Mouse (Mus musculus): ENCODE data around the gene Bmpr1a. TPM values are rescaled to one million over a fixed set of nuclear protein-coding genes. Genes with fewer than 3 reads are reported as not detected.

The Bmpr1a gene
- total RNA-seq (2021) = 10 to 100 TPM; 34.7 to 37.3 TPM

DNA sequence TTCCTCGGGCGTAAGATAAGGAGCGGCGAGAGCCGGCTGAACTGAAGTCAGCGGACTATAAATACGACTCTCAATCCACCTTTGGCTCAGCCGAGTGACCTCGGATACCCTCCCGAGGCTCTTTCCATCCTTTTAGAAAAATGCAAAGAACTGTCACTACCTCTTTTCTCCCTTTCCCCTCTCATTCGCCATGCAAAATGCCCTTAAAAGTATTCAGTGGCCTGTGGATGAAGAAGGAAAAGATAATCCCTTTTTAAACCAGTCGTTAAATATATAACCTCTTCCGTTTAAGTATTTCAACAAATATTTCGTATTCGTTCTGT lies at the start of gene Bmpr1a:
Gene Bmpr1a (minus strand): TSS at position 17 of the 323 bp plus-strand sequence.
- intact Hi-C loops (cut with DNase I) = loop anchor here (5.0 kb wide), 2 partner anchors 36 to 44 kb away; no protein-coding TSS in a partner anchor
- no peak for DNase-seq (ENCODE audit: extremely low spot score in 1 of 2, low spot score in 2 of 2)

DNA sequence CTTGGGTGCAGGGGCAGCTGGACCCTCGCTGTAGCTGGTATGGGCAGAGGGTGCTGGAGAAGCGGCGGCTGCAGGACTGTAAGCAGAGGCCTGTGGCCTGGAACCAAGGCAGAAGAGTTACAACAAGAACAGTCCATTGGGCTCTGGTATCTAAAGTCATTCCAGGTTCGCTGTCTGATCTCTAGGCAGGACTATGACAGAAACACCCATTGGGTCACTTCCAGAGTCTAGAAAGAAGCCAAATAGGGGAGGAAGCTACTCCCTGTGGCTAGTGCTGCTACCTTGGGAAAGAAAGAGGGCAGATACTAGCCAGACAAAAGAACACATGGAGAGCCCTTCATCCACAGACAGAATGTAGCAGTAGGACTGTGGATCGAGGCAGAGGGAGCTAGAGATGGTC lies 49.1 kb upstream of the Bmpr1a start:
- intact Hi-C loops (cut with DNase I) = no loop called here
- DNase-seq (ENCODE audit: extremely low spot score in 1 of 2, low spot score in 2 of 2) = no peak

DNA sequence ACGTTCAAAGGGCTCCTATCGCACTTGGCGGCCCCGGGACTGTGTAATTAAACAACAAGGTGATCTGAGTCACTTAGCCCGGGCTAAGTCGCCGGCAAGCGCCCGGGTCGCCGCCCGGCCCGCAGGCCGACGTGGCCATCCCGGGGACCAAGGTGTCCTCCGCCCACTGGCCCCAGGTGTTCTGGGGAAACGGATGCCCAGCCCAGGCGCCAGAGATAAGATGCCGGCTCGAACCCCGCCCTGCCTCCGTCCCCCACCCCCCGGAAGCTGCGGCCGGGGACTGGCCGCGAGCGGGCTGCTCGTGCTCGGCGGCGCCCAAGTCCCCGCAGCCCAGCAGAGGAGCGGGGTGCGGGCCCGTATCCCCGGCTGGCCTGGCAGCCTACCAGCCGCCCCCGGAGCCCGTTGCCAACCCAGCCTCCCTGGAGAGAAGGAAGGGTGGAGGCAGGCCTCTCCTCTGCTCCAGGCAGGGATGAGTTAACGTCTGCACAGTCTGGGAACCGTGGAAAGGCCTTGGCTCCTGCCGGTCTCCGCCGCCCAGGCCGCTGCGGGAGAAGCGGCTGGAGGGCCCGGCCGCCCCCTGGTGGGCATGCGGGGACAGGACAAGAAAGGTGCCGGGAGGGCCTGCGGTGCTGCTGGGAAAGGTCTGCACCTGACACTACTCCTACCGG lies 46.0 kb upstream of the Bmpr1a start:
- peak; percentile 75 to 88 for DNase-seq (ENCODE audit: extremely low spot score in 1 of 2, low spot score in 2 of 2)
- intact Hi-C loops (cut with DNase I) = loop anchor here (2.0 to 5.0 kb wide), 2 partner anchors 47 to 88 kb away; partner anchors contain the start of gene Bmpr1a

DNA sequence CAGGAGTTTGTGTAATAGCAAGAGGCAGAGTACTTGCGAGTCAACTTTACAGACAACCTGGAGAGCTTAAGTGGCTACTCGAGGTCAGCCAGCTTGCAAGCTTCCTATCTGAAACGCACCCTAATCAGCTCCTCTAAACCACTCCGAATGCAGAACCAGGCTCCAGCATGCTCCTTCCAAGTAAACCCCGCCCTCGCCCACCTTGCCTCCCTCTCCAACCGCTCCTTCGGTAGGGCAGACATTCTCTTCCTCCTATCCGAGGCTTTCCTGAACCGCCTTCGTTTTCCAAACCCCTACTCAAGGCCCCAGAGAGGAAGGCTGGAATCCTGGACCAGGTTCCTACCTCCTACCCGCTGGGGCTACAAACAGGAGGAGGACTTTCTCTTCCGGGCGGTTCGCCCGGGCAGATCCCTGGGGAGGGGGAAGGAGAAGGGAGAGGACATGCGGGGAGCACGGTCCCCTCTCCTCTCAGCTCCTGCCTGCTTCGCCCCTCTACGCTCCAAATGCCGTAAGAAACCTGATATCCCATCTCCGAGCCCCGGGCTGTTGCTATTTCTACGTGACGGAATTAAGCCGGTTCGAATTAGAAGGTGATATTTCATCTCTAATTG lies 45.4 kb upstream of the Bmpr1a start:
- DNase-seq (ENCODE audit: extremely low spot score in 1 of 2, low spot score in 2 of 2) = peak; percentile 26 to 67
- intact Hi-C loops (cut with DNase I) = loop anchor here (2.0 to 5.0 kb wide), 2 partner anchors 46 to 88 kb away; partner anchors contain the start of gene Bmpr1a

DNA sequence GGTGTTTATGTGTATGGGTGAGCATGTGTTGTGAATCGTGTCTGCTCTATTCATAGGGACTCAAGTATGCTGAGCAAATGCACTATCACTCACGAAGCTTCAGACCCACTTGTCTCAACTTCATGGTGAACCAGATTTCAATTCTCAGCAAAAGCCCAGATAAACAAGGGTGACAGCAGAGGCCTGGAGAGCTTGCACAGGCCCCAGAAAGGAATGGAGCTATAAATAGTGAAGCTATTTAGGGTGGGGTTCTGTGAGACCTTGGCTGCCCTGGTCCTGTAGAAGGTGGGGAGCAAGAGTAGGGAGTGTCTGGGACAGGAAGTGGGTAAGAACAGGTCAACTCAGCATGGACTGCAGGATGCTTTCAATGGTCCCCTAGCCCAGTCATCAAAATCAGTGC lies 41.4 kb upstream of the Bmpr1a start:
- no peak for DNase-seq (ENCODE audit: extremely low spot score in 1 of 2, low spot score in 2 of 2)
- intact Hi-C loops (cut with DNase I) = no loop called here

DNA sequence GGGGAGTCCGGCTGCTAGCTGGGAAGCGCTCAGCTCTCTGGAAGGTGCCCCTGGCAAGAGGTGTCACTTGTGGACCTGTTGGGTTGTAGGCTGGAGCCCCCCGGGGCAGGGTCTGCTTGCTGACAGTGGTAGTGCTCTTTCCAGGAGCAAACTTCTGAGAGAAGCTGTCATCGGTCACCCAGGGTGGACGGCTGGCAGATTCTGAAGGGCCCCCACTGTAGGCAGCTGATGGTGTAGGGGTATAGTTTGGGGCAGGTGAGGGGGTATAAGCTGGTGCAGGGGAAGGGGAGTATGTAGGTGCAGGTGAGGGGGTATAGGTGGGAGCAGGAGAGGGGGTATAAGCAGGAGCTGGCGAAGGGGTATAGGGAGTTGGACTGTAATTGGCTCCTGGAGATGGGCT lies 40.9 kb upstream of the Bmpr1a start:
- intact Hi-C loops (cut with DNase I) = no loop called here
- no peak for DNase-seq (ENCODE audit: extremely low spot score in 1 of 2, low spot score in 2 of 2)

DNA sequence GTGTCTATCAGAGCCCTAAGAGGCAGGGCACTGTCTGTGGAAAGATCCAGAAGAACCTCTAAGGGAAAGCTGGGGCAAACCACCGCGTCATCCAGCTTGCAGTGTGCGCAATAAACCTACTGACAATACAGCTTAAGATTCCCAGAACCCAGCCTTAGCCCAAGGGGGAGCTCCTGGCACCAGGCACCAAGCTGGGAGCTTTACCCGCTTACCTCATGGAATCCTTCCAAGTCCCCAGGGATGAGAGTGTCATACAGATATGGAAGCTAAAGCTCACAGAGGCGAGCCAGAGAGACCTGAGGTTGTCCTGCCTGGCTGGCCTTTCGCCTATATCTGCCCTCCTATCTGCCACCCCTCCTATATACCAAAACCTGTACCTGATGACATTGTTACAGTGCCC lies 40.5 kb upstream of the Bmpr1a start:
- DNase-seq (ENCODE audit: extremely low spot score in 1 of 2, low spot score in 2 of 2) = no peak
- intact Hi-C loops (cut with DNase I) = no loop called here

DNA sequence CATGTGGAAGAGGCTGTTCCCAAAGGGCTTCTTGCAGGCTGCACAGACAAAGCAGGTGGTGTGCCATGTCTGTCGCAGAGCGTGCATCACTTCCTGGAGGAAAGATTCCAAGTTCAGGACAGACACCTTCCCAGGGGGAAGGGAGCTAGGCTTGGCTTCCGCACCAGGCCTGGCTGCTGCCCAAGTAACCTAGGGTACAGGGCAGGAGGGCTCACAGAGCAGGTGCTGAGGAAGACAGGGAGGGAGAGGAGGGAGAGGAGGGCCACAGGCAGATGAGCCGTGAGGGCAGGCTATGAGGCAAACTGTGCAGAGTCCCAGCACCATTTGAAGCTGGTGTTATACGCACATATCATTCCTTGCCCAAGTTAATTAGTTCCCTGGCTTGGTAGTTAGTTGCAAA lies 38.8 kb upstream of the Bmpr1a start:
- DNase-seq (ENCODE audit: extremely low spot score in 1 of 2, low spot score in 2 of 2) = no peak
- intact Hi-C loops (cut with DNase I) = no loop called here

DNA sequence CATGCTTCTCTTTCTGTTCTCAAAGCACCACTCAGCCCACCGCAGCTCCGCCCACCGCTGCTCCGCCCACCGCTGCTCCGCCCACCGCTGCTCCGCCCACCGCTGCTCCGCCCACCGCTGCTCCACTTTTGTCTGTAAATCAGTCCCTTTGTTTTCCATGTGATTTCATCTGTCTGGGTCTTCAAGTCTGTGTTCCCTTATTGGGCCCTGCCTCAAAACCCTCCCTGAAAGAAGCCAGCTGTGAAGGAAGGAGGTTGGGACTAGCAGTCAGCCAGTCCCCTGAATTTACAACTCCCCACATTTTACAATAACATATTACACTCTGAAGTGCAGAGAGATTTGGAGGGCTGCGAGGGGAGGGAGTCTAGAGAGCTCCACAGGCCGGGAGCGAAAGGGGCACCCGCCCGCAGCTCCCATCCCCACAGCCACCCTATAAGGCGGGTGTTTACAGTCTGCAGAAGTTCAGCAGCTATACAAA lies 37.6 kb upstream of the Bmpr1a start:
- DNase-seq (ENCODE audit: extremely low spot score in 1 of 2, low spot score in 2 of 2) = peak in 1 of 2 experiments; percentile 40
- intact Hi-C loops (cut with DNase I) = no loop called here

DNA sequence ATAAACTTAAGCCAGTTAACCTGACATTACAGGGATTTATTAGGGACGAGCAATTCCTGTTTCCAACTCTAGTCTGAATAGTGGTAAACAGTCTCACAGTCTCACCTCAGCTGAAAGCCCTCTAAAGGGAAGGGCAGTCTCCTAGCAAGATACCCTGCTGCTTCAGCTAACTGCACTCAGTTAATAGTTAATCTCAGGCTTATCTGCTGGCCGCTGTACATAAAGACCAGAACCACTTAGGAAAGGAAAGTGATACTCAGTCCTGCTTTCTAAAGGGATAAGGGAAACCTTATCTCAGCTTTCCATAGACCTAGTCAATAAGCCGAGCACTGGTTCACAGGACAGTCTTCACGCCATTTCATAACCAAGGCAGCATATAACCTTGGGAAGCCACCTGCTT lies 32.7 kb upstream of the Bmpr1a start:
- intact Hi-C loops (cut with DNase I) = no loop called here
- DNase-seq (ENCODE audit: extremely low spot score in 1 of 2, low spot score in 2 of 2) = no peak

DNA sequence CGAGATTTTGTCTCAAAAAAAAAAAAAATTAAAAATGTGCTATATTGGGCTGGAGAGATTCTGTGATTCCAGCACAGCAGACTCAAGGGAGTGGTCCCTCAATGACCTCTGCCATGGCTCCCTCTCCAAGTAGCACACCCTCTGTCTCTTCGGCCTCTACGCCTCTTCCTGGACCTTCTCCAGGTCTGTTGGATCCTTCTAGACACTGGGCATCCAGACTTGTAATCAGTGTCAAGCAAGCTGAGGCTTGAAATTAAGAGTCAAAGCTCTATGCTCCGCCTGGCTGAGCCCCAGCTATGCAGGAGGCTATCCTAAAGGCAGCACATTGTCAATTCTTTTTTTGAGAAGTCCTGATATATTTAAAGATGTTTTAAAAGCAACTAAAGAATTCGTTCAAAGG lies 30.4 kb upstream of the Bmpr1a start:
- no peak for DNase-seq (ENCODE audit: extremely low spot score in 1 of 2, low spot score in 2 of 2)
- intact Hi-C loops (cut with DNase I) = no loop called here

DNA sequence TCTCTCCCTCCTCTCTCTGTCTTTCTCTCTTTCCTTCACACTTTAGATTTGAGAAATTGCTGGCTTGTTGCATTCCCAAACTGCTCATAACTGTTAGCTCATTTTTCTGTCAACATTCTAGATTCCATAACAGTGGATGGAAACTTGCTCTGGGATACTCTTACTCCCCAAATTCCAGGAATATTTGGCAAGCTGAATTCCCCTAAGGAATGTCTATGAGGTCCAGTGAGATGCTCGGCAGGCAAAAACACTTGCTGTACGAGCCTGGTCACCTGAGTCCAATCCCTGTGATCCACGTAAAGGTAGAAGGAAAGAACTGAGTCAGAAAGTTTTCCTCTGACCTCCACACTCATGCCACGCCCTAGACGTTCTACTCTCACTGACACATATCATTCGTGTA lies 29.4 kb upstream of the Bmpr1a start:
- no peak for DNase-seq (ENCODE audit: extremely low spot score in 1 of 2, low spot score in 2 of 2)
- intact Hi-C loops (cut with DNase I) = no loop called here

DNA sequence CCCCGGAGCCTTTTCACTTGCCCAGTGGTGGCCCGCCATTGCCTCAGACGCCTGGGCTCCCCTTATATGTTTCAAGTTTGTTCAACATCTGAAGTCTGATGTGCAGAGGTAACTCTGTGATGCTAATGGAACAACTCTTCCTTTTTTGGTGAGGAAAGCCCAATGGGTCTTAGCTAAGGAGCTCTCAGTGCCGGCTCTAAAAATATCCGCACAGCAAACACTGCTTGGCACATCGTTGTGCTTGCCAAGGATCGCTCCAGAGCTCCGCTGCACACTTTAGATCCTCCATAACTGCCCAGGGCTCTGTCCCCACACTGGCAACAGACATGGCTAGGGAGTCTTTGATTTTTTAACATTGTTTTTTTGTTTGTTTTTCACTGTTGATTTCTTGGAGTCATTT lies 25.7 kb upstream of the Bmpr1a start:
- DNase-seq (ENCODE audit: extremely low spot score in 1 of 2, low spot score in 2 of 2) = no peak
- intact Hi-C loops (cut with DNase I) = no loop called here

DNA sequence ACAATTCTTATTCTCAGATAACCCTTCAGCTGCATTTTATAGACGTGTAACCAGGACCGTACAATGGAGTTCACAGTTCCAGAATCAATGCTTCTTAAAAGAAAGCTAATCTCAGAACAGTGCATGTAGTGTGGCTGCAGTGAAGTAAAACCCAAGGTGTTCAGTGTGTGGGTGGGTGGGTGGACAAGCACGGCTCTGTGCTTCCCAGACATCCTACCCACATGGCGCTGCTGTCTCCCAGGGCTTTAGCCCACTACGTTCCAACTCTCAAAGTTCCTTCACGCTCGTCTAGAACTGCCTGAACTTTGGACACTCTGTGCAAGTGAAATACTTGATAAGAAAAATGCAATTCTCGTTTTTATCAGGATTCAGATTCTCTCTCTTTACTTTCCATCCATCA lies 19.6 kb upstream of the Bmpr1a start, which contains the start of gene 9230112D13Rik:
Gene 9230112D13Rik (minus strand): TSS at position 101 of the 400 bp plus-strand sequence.
- intact Hi-C loops (cut with DNase I) = no loop called here
- DNase-seq (ENCODE audit: extremely low spot score in 1 of 2, low spot score in 2 of 2) = no peak

DNA sequence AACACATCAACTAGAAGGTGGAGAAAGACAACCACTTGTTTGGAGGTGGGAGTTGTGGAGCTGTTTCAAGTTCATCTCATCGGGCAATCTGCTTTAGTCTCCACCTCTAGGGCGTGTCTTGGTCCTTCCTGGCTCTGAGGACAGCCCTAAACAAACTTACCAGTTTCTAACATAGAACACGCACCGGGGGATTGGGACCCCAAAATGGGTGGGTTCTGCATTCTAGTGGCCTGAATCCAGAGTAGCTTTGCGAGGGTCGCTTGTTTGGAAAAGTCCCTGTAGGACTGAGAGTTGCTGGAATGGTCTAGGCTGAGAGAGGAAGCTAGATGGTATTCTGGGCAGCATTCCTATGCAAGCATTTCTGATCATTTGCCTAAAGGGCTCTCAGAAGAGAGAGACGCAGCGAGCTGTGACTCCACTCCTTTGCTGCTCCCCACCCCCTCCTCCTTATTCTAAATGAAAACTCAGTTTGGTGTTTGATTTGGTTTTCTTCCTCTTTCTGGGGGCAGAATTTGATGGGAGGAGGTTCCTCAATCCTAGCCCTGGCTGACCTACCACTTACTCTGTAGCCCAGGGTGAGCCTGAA lies 14.9 kb upstream of the Bmpr1a start:
- DNase-seq (ENCODE audit: extremely low spot score in 1 of 2, low spot score in 2 of 2) = no peak
- intact Hi-C loops (cut with DNase I) = no loop called here

DNA sequence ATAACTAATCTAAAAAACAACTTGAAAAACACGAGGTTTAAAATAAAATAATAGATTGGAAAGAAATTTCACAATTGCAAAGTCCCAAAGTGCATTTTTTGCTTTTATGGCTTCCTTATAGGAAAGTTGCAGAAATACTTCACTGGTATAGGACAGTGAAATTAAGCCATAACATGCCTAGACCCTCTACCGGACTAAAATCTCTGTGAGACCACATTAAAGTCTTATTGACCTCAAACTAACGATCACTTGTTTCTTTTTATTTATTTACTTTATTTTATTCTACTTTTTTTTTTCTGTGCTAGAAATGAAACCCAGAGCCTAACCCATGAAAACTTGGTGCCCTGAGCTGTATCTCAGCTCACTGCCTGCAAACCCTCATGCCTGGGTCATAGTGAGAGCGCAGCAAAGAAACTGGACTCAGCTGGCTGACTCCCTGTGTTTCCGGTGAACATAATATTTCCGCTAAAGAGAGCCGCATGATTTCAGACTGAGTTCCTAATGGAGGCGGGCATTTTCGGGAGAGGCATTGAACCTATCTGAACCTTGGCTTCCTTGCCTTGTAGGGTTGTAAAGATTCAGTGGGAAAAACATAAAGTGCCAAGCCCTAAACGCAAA lies 13.9 kb upstream of the Bmpr1a start:
- no peak for DNase-seq (ENCODE audit: extremely low spot score in 1 of 2, low spot score in 2 of 2)
- intact Hi-C loops (cut with DNase I) = no loop called here

DNA sequence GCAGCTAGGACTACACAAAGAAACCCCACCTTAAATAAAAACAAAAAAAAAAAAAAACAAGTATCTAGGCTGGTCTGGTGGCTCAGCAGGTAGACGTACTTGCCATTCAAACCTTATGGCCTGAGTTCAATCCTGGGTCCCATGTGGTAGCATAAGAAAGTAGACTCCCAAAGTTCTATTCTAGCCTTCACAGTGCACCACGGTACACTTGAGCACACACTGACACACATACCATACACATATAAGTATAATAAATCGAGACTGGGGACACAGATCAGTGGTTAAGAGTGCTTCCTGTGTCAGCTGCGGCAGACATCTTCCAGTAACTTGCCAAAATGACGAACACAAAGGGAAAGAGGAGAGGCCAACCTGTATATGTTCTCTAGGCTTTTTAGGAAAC lies 12.7 kb upstream of the Bmpr1a start:
- intact Hi-C loops (cut with DNase I) = no loop called here
- DNase-seq (ENCODE audit: extremely low spot score in 1 of 2, low spot score in 2 of 2) = no peak

DNA sequence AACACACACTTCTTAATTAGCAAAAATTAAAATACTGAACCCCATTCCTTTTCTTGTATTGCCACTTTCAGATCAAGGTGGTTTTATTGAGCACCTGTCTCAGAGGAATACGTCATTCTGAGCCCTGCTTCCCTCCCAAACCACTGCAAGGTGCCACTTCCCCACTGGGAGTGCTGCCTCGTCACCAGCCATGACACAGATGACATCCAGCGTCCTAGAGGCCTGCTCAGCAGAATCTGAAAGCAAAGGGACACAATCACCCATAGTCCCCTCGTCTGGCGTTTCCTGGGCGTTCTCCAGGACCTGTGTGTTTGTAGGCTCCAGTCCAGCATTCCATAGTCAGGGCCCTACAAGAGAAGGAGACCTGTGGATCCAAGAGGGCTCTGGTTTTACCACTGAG lies 11.0 kb upstream of the Bmpr1a start:
- DNase-seq (ENCODE audit: extremely low spot score in 1 of 2, low spot score in 2 of 2) = peak in 1 of 2 experiments; percentile 36
- intact Hi-C loops (cut with DNase I) = no loop called here

DNA sequence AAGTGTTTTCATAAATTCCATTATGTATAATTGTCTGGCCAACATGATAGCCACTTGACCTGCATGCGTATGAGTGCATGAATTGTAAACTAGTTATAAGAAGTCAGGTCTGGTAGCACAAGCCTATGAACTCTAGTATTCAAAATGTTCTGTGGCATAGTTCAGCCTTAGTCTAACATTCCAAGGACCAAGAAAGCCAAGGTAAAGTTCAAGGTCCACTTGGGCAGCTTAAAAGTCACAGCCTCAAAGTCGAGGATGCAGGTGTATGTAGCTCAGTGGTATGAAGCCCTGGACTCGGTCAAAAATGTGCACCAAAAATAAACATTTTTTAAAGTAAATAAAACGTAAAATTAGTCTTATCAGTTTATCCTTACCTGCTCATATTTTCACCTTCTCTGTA lies 9.5 kb upstream of the Bmpr1a start:
- intact Hi-C loops (cut with DNase I) = no loop called here

DNA sequence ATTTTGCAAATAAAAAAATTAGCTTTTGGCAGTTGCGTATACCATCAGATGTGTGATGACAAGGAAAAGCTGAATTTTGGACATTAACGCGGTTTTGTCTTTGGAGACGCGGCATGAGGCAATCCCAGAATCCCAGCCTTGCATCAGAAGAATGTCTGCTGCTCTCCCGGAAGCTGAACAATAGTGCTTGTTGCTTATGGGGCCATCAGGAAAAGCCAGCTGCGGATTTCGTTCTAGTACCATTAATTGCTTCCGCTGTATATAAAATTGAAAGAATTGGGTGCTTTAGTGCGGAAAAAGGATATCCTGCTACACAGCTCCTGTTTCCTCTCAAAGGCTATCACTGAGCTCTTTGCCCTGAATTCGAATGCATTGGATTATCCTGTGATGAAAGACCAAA lies 8.8 kb upstream of the Bmpr1a start:
- DNase-seq (ENCODE audit: extremely low spot score in 1 of 2, low spot score in 2 of 2) = no peak
- intact Hi-C loops (cut with DNase I) = no loop called here

More for the DNA sequence above, 9.5 kb upstream of the Bmpr1a start:
- DNase-seq (ENCODE audit: extremely low spot score in 1 of 2, low spot score in 2 of 2) = no peak
